Mouse (Mus musculus): ENCODE results near the gene Slc30a5. TPM values are rescaled to one million over a fixed set of nuclear protein-coding genes. Genes with fewer than 3 reads are reported as not detected.
"Not testable (repeated sequence)": the region's sequence is repeated elsewhere in the genome, so short reads cannot be mapped to it uniquely, and the experiment has no call there.

The Slc30a5 gene
- polyA plus RNA-seq, 1 experiment from 2014 or later = 55.8 TPM

GRCm38 (mm10) chr13:100833640-100834002, 394 bp upstream of the Slc30a5 start:
- ATAC-seq (ENCODE audit: insufficient number of reproducible peaks, insufficient read depth, low FRiP score, low TSS enrichment) = no peak
- Histone ChIP-seq H3K9me3 (no peaks in the 10 kb centered on the region), H3K4me1 (peaks cover 17% of the 10 kb centered on the region), H3K36me3 (no peaks in the 10 kb centered on the region), H3K4me2 (replicated peaks) (no peak overlapping the region), H3K4me3 (0 out of 2 replicates have a peak overlapping the region, but pooled peaks have one; percentile 96), H3K9ac (no peak overlapping the region), H3K27me3 (no peaks in the 10 kb centered on the region), H3K27ac (no peak overlapping the region)
- 56% methylated on average over 6 of the region's 6 CpGs for WGBS

- H3K27ac ChIP-seq = no peak overlapping the region
Observed at GRCm38 (mm10) chr13:100832188-100832587, 1.0 kb downstream of the Slc30a5 start.

GRCm38 (mm10) chr13:100831123-100831522, 2.1 kb downstream of the Slc30a5 start:
- Histone ChIP-seq H3K4me3 (no peak overlapping the region), H3K4me2 (replicated peaks) (peak overlapping the region; percentile 74), H3K27me3 (no peaks in the 10 kb centered on the region), H3K9ac (no peak overlapping the region), H3K27ac (no peak overlapping the region), H3K36me3 (peaks cover 14% of the 10 kb centered on the region; the same call in 1 of the 2 replicates), H3K9me3 (no peaks in the 10 kb centered on the region), H3K4me1 (peaks cover 17% of the 10 kb centered on the region)
- WGBS = 88% methylated on average over 6 of the region's 6 CpGs
- ATAC-seq (ENCODE audit: insufficient number of reproducible peaks, insufficient read depth, low FRiP score, low TSS enrichment) = no peak

More at GRCm38 (mm10) chr13:100832188-100832587, 1.0 kb downstream of the Slc30a5 start:
- Histone ChIP-seq H3K9me3 (no peaks in the 10 kb centered on the region), H3K4me3 (peak overlapping the region; percentile 96), H3K27me3 (no peaks in the 10 kb centered on the region), H3K4me1 (peaks cover 17% of the 10 kb centered on the region), H3K4me2 (replicated peaks) (peak overlapping the region; percentile 74), H3K9ac (peak overlapping the region; percentile 95), H3K36me3 (peaks cover 8% of the 10 kb centered on the region; the same call in 1 of the 2 replicates)
- ATAC-seq (ENCODE audit: insufficient number of reproducible peaks, insufficient read depth, low FRiP score, low TSS enrichment) = no peak
- WGBS = 8% methylated on average over 8 of the region's 8 CpGs

- Histone ChIP-seq H3K4me2 (replicated peaks) (no peak overlapping the region), H3K36me3 (peaks cover 41% of the 10 kb centered on the region), H3K9me3 (no peaks in the 10 kb centered on the region), H3K4me1 (peaks cover 2% of the 10 kb centered on the region; the same call in 1 of the 2 replicates), H3K4me3 (no peak overlapping the region), H3K9ac (no peak overlapping the region), H3K27ac (no peak overlapping the region), H3K27me3 (no peaks in the 10 kb centered on the region)
- WGBS = 91% methylated on average over 9 of the region's 9 CpGs
- ATAC-seq (ENCODE audit: insufficient number of reproducible peaks, insufficient read depth, low FRiP score, low TSS enrichment) = no peak
Observed at GRCm38 (mm10) chr13:100825627-100826410, 7.4 kb downstream of the Slc30a5 start.

- H3K36me3 ChIP-seq = peaks cover 46% of the 10 kb centered on the region
Observed at GRCm38 (mm10) chr13:100824916-100825315, 8.3 kb downstream of the Slc30a5 start.

GRCm38 (mm10) chr13:100824306-100824705, 8.9 kb downstream of the Slc30a5 start:
- Histone ChIP-seq H3K36me3 (peaks cover 51% of the 10 kb centered on the region), H3K9ac (no peak overlapping the region), H3K9me3 (no peaks in the 10 kb centered on the region), H3K4me2 (replicated peaks) (no peak overlapping the region), H3K27ac (no peak overlapping the region), H3K4me1 (no peaks in the 10 kb centered on the region), H3K4me3 (no peak overlapping the region), H3K27me3 (no peaks in the 10 kb centered on the region)
- ATAC-seq (ENCODE audit: insufficient number of reproducible peaks, insufficient read depth, low FRiP score, low TSS enrichment) = no peak
- WGBS = 89% methylated on average over 6 of the region's 6 CpGs

More at GRCm38 (mm10) chr13:100824916-100825315, 8.3 kb downstream of the Slc30a5 start:
- ATAC-seq (ENCODE audit: insufficient number of reproducible peaks, insufficient read depth, low FRiP score, low TSS enrichment) = no peak
- H3K27me3 ChIP-seq = no peaks in the 10 kb centered on the region
- H3K27ac ChIP-seq = no peak overlapping the region
- H3K9ac ChIP-seq = no peak overlapping the region
- H3K9me3 ChIP-seq = no peaks in the 10 kb centered on the region
- H3K4me3 ChIP-seq = no peak overlapping the region
- H3K4me2 ChIP-seq (replicated peaks) = no peak overlapping the region
- no peaks in the 10 kb centered on the region for H3K4me1 ChIP-seq
- 95% methylated on average over 3 of the region's 3 CpGs for WGBS

- no peak overlapping the region for H3K9ac ChIP-seq
- no peak for ATAC-seq (ENCODE audit: insufficient number of reproducible peaks, insufficient read depth, low FRiP score, low TSS enrichment)
- H3K4me2 ChIP-seq (replicated peaks) = no peak overlapping the region
- H3K27me3 ChIP-seq = no peaks in the 10 kb centered on the region
- H3K27ac ChIP-seq = no peak overlapping the region
- no peak overlapping the region for H3K4me3 ChIP-seq
- WGBS = 94% methylated on average over 3 of the region's 3 CpGs
- H3K4me1 ChIP-seq = no peaks in the 10 kb centered on the region
- H3K9me3 ChIP-seq = no peaks in the 10 kb centered on the region
- H3K36me3 ChIP-seq = peaks cover 53% of the 10 kb centered on the region
Observed at GRCm38 (mm10) chr13:100823863-100824262, 9.4 kb downstream of the Slc30a5 start.

- no peak overlapping the region for H3K4me3 ChIP-seq
- H3K27me3 ChIP-seq = no peaks in the 10 kb centered on the region
- H3K9me3 ChIP-seq = no peaks in the 10 kb centered on the region
- 92% methylated on average over 6 of the region's 6 CpGs for WGBS
- no peaks in the 10 kb centered on the region for H3K4me1 ChIP-seq
- no peak overlapping the region for H3K4me2 ChIP-seq (replicated peaks)
- no peak overlapping the region for H3K9ac ChIP-seq
- ATAC-seq (ENCODE audit: insufficient number of reproducible peaks, insufficient read depth, low FRiP score, low TSS enrichment) = no peak
- H3K36me3 ChIP-seq = peaks cover 67% of the 10 kb centered on the region
- no peak overlapping the region for H3K27ac ChIP-seq
Observed at GRCm38 (mm10) chr13:100814451-100814850, 18.8 kb downstream of the Slc30a5 start.

GRCm38 (mm10) chr13:100805776-100806175, 27.5 kb downstream of the Slc30a5 start:
- Histone ChIP-seq H3K9me3 (no peaks in the 10 kb centered on the region), H3K36me3 (peaks cover 69% of the 10 kb centered on the region)

GRCm38 (mm10) chr13:100797171-100797570, 36.1 kb downstream of the Slc30a5 start:
- Histone ChIP-seq H3K4me3 (no peak overlapping the region), H3K9me3 (no peaks in the 10 kb centered on the region), H3K9ac (no peak overlapping the region), H3K36me3 (peaks cover 13% of the 10 kb centered on the region), H3K27me3 (no peaks in the 10 kb centered on the region), H3K27ac (no peak overlapping the region), H3K4me1 (no peaks in the 10 kb centered on the region), H3K4me2 (replicated peaks) (no peak overlapping the region)
- no peak for ATAC-seq (ENCODE audit: insufficient number of reproducible peaks, insufficient read depth, low FRiP score, low TSS enrichment)
- WGBS = 85% methylated on average over 6 of the region's 6 CpGs

More at GRCm38 (mm10) chr13:100805776-100806175, 27.5 kb downstream of the Slc30a5 start:
- Histone ChIP-seq H3K27me3 (no peaks in the 10 kb centered on the region), H3K27ac (no peak overlapping the region), H3K4me2 (replicated peaks) (no peak overlapping the region), H3K4me3 (no peak overlapping the region), H3K9ac (no peak overlapping the region), H3K4me1 (no peaks in the 10 kb centered on the region)
- WGBS = 92% methylated on average over 3 of the region's 3 CpGs
- ATAC-seq (ENCODE audit: insufficient number of reproducible peaks, insufficient read depth, low FRiP score, low TSS enrichment) = no peak

GRCm38 (mm10) chr13:100789083-100789482, 44.1 kb downstream of the Slc30a5 start:
- H3K27ac ChIP-seq = no peak overlapping the region
- peaks cover 11% of the 10 kb centered on the region for H3K4me1 ChIP-seq
- H3K36me3 ChIP-seq = peaks cover 3% of the 10 kb centered on the region; the same call in 1 of the 2 replicates
- H3K4me2 ChIP-seq (replicated peaks) = no peak overlapping the region
- H3K4me3 ChIP-seq = no peak overlapping the region
- no peaks in the 10 kb centered on the region for H3K27me3 ChIP-seq
- WGBS = 76% methylated on average over 3 of the region's 3 CpGs
- no peaks in the 10 kb centered on the region for H3K9me3 ChIP-seq
- H3K9ac ChIP-seq = no peak overlapping the region
- ATAC-seq (ENCODE audit: insufficient number of reproducible peaks, insufficient read depth, low FRiP score, low TSS enrichment) = no peak

- not testable (repeated sequence) for H3K4me3 ChIP-seq; ATAC-seq (ENCODE audit: insufficient number of reproducible peaks, insufficient read depth, low FRiP score, low TSS enrichment); H3K27me3 ChIP-seq; H3K27ac ChIP-seq; H3K4me2 ChIP-seq (replicated peaks); H3K9ac ChIP-seq; H3K9me3 ChIP-seq
- 92% methylated on average over 13 of the region's 14 CpGs for WGBS
- Histone ChIP-seq H3K36me3 (peaks cover 13% of the 10 kb centered on the region), H3K4me1 (peaks cover 16% of the 10 kb centered on the region)
Observed at GRCm38 (mm10) chr13:100788057-100788456, 45.2 kb downstream of the Slc30a5 start.
